Mouse (Mus musculus) CH12.LX (cell line): ENCODE results near the gene Nfix. TPM values are rescaled to one million over a fixed set of nuclear protein-coding genes. Genes with fewer than 3 reads are reported as not detected.

ENCODE experiments used
- DNase-seq: peaks from one replicate; pipeline ENCODE4 v3.0.0-alpha.2; 2013; ENCODE audit errors: extremely low read depth
- H3K27ac ChIP-seq: 2 replicates; pipeline ENCODE4 v1.5.1; 2012; ENCODE audit warnings: low read depth, mild to moderate bottlenecking, control low read depth, moderate library complexity; ENCODE audit not compliant: insufficient read depth
- H3K27me3 ChIP-seq: replicated peaks from 2 replicates; pipeline ENCODE3; 2012; ENCODE audit warnings: inconsistent platforms
- H3K36me3 ChIP-seq, 2 experiments: replicated peaks in 1 of 2; 2 replicates each; pipeline versions ENCODE3 to v1.6.1; 2012; ENCODE audit warnings: inconsistent platforms in 1 of 2, low read length in 1 of 2, mild to moderate bottlenecking in 1 of 2, mixed read lengths in 1 of 2, moderate library complexity in 1 of 2; ENCODE audit not compliant: control insufficient read depth in 1 of 2, insufficient read depth in 1 of 2
- H3K4me1 ChIP-seq, 2 experiments: 2 replicates each; pipeline ENCODE4 v1.6.1; 2012; ENCODE audit warnings: inconsistent platforms in 1 of 2, moderate library complexity in 1 of 2; ENCODE audit not compliant: insufficient read depth in 2 of 2, control insufficient read depth in 1 of 2
- H3K4me2 ChIP-seq: 2 replicates; pipeline ENCODE4 v1.6.1; 2012; ENCODE audit warnings: low read depth, mild to moderate bottlenecking, control low read depth; ENCODE audit not compliant: poor library complexity, insufficient read depth, severe bottlenecking
- H3K4me3 ChIP-seq, 3 experiments: fragments of 150-350 bp in 1 of 3; sonication (generic) in 1 of 3; replicated peaks in 1 of 3; 2 replicates each; pipeline versions ENCODE3 to v1.5.1; 2011 to 2012; ENCODE audit warnings: low read depth in 2 of 3, low read length in 2 of 3, mild to moderate bottlenecking in 2 of 3, moderate library complexity in 2 of 3, control low read depth in 1 of 3, improper control_type of control experiment in 1 of 3, inconsistent platforms in 1 of 3, mixed read lengths in 1 of 3; ENCODE audit not compliant: poor library complexity in 1 of 3
- H3K79me2 ChIP-seq: replicated peaks from 2 replicates; pipeline ENCODE4 v1.6.1; 2012; ENCODE audit warnings: mild to moderate bottlenecking, moderate library complexity; ENCODE audit not compliant: control insufficient read depth, poor library complexity, insufficient read depth, severe bottlenecking; ENCODE audit errors: extremely low read depth
- H3K9ac ChIP-seq: 2 replicates; pipeline ENCODE4 v1.6.1; 2012; ENCODE audit warnings: low read depth, mild to moderate bottlenecking, control low read depth, moderate library complexity; ENCODE audit not compliant: insufficient read depth
- H3K9me3 ChIP-seq: replicated peaks from 2 replicates; pipeline ENCODE3; 2012; ENCODE audit warnings: low read length, inconsistent platforms, mixed read lengths
- CHD2 ChIP-seq: IDR thresholded peaks from 2 replicates; pipeline ENCODE4 v1.6.1; 2011; ENCODE audit warnings: low read length, improper control_type of control experiment
- E2F4 ChIP-seq: IDR thresholded peaks from 2 replicates; pipeline ENCODE4 v1.6.1; 2011; ENCODE audit warnings: low read depth, low read length, improper control_type of control experiment; ENCODE audit not compliant: insufficient replicate concordance
- ELF1 ChIP-seq: IDR thresholded peaks from 2 replicates; pipeline ENCODE4 v1.6.1; 2014; ENCODE audit warnings: low read depth, mild to moderate bottlenecking, inconsistent platforms, low read length, improper control_type of control experiment
- ETS1 ChIP-seq: conservative IDR thresholded peaks from 2 replicates; pipeline ENCODE4 v1.6.1; 2012; ENCODE audit warnings: low read depth, mild to moderate bottlenecking, inconsistent platforms, low read length, improper control_type of control experiment, moderate library complexity
- GABPA ChIP-seq: IDR thresholded peaks from 2 replicates; pipeline ENCODE4 v1.6.1; 2012; ENCODE audit warnings: low read depth, low read length, improper control_type of control experiment, inconsistent platforms; ENCODE audit not compliant: insufficient replicate concordance
- HCFC1 ChIP-seq: IDR thresholded peaks from 2 replicates; pipeline ENCODE4 v1.6.1; 2012; ENCODE audit warnings: low read depth, mild to moderate bottlenecking, inconsistent platforms, low read length, improper control_type of control experiment
- IRF4 ChIP-seq: IDR thresholded peaks from 2 replicates; pipeline ENCODE4 v1.6.1; 2014; ENCODE audit warnings: low read depth, mild to moderate bottlenecking, inconsistent platforms, low read length, improper control_type of control experiment
- JUN ChIP-seq: IDR thresholded peaks from 2 replicates; pipeline ENCODE4 v1.6.1; 2011; ENCODE audit warnings: low read depth, mild to moderate bottlenecking, low read length, improper control_type of control experiment, moderate library complexity; ENCODE audit not compliant: insufficient read depth
- JUND ChIP-seq: conservative IDR thresholded peaks from 2 replicates; pipeline ENCODE4 v1.6.1; 2011; ENCODE audit warnings: low read depth, low read length, improper control_type of control experiment
- KAT2A ChIP-seq: IDR thresholded peaks from 2 replicates; pipeline ENCODE4 v1.6.1; 2012; ENCODE audit warnings: low read length, improper control_type of control experiment, inconsistent platforms; ENCODE audit not compliant: insufficient replicate concordance
- MAFK ChIP-seq: IDR thresholded peaks from 2 replicates; pipeline ENCODE4 v1.6.1; 2011; ENCODE audit warnings: low read length, improper control_type of control experiment; ENCODE audit not compliant: insufficient replicate concordance
- MAX ChIP-seq: IDR thresholded peaks from 2 replicates; pipeline ENCODE4 v1.6.1; 2011; ENCODE audit warnings: low read length, improper control_type of control experiment
- MAZ ChIP-seq: IDR thresholded peaks from 2 replicates; pipeline ENCODE4 v1.6.1; 2012; ENCODE audit warnings: low read depth, mild to moderate bottlenecking, inconsistent platforms, low read length, improper control_type of control experiment, moderate library complexity
- MEF2A ChIP-seq: IDR thresholded peaks from 2 replicates; pipeline ENCODE4 v1.6.1; 2014; ENCODE audit warnings: low read depth, mild to moderate bottlenecking, inconsistent platforms, low read length, improper control_type of control experiment, borderline replicate concordance
- MXI1 ChIP-seq: IDR thresholded peaks from 2 replicates; pipeline ENCODE4 v1.6.1; 2011; ENCODE audit warnings: mild to moderate bottlenecking, low read depth, low read length, improper control_type of control experiment
- NELFE ChIP-seq: IDR thresholded peaks from 2 replicates; pipeline ENCODE4 v1.6.1; 2011; ENCODE audit warnings: low read depth, low read length, improper control_type of control experiment
- NRF1 ChIP-seq: IDR thresholded peaks from 2 replicates; pipeline ENCODE4 v1.6.1; 2014; ENCODE audit warnings: low read depth, mild to moderate bottlenecking, inconsistent platforms, low read length, improper control_type of control experiment, moderate library complexity
- POLR2A ChIP-seq: IDR thresholded peaks from 2 replicates; pipeline ENCODE4 v1.6.1; 2011; ENCODE audit warnings: low read depth, mild to moderate bottlenecking, improper control_type of control experiment, low read length
- RCOR1 ChIP-seq: conservative IDR thresholded peaks from 2 replicates; pipeline ENCODE4 v1.6.1; 2012; ENCODE audit warnings: low read depth, mild to moderate bottlenecking, inconsistent platforms, low read length, improper control_type of control experiment
- SIN3A ChIP-seq: IDR thresholded peaks from 2 replicates; pipeline ENCODE4 v1.6.1; 2012; ENCODE audit warnings: low read length, improper control_type of control experiment, inconsistent platforms
- SMC3 ChIP-seq: IDR thresholded peaks from 2 replicates; pipeline ENCODE4 v1.6.1; 2011; ENCODE audit warnings: low read depth, low read length, improper control_type of control experiment
- TBP ChIP-seq: conservative IDR thresholded peaks from 2 replicates; pipeline ENCODE4 v1.6.1; 2011; ENCODE audit warnings: low read depth, low read length, improper control_type of control experiment
- TCF12 ChIP-seq: IDR thresholded peaks from 2 replicates; pipeline ENCODE4 v1.6.1; 2014; ENCODE audit warnings: low read depth, mild to moderate bottlenecking, inconsistent platforms, low read length, improper control_type of control experiment
- UBTF ChIP-seq: IDR thresholded peaks from 2 replicates; pipeline ENCODE4 v1.6.1; 2012; ENCODE audit warnings: low read depth, mild to moderate bottlenecking, inconsistent platforms, low read length, improper control_type of control experiment, moderate library complexity
- USF1 ChIP-seq: IDR thresholded peaks from 2 replicates; pipeline ENCODE4 v1.6.1; 2014; ENCODE audit warnings: low read depth, mild to moderate bottlenecking, inconsistent platforms, low read length, improper control_type of control experiment
- USF2 ChIP-seq: conservative IDR thresholded peaks from 2 replicates; pipeline ENCODE4 v1.6.1; 2011; ENCODE audit warnings: low read depth, low read length, improper control_type of control experiment
- ZC3H11A ChIP-seq: IDR thresholded peaks from 2 replicates; pipeline ENCODE4 v1.6.1; 2012; ENCODE audit warnings: low read depth, mild to moderate bottlenecking, inconsistent platforms, low read length, improper control_type of control experiment
- ZKSCAN1 ChIP-seq: IDR thresholded peaks from 2 replicates; pipeline ENCODE4 v1.6.1; 2012; ENCODE audit warnings: low read depth, inconsistent platforms, low read length, improper control_type of control experiment, borderline replicate concordance
- ZMIZ1 ChIP-seq: IDR thresholded peaks from 2 replicates; pipeline ENCODE4 v1.6.1; 2012; ENCODE audit warnings: low read depth, mild to moderate bottlenecking, inconsistent platforms, low read length, improper control_type of control experiment
- dilution Hi-C: fragments of 300-500 bp; cut with MboI; formaldehyde crosslinking; loops from 2 replicates; pipeline ENCODE4 v1.14.3; 2020; ENCODE audit warnings: low sequenced_read_pairs; ENCODE audit not compliant: extremely low pct_unique_long_range_greater_than_20kb, extremely low pct_ligation_motif_present
- in situ Hi-C: fragments of 300-500 bp; cut with MboI; formaldehyde crosslinking; loops from 3 replicates; pipeline ENCODE4 v1.14.3; 2019; ENCODE audit warnings: low sequenced_read_pairs, low pct_ligation_motif_present, low pct_unique_long_range_greater_than_20kb, mixed read lengths
- polyA plus RNA-seq: library from polyadenylated mRNA; unstranded; fragments of >175 nt; gene quantifications from 2 replicates; pipeline ENCODE4 v1.2.1, GENCODE M21; 2012; ENCODE audit warnings: low read depth; ENCODE audit not compliant: insufficient read length
- total RNA-seq, 2 experiments: library from RNA; depleted of rRNA; stranded (reverse); fragments of 300-350 nt in 1 of 2; fragments of >200 nt in 1 of 2; gene quantifications; 2 replicates each; pipeline ENCODE4 v1.2.3; 2012 to 2014

Nfix gene
- total and polyA plus RNA-seq, 3 experiments: 0.09 to 10.5 (median 1.1) TPM

GRCm38 (mm10) chr8:84689091-84689915 is 110.8 kb downstream of the Nfix start (continued):
- TF ChIP-seq JUN: no peak
- peak; percentile 81 for TF ChIP-seq MAX
- no peak; the same call in 1 of the 2 replicates for TF ChIP-seq GABPA
- TF ChIP-seq NRF1: peak; percentile 67
- no peak for TF ChIP-seq MAZ
- TF ChIP-seq ZC3H11A: no peak
- no peak for TF ChIP-seq ZKSCAN1

GRCm38 (mm10) chr8:84687705-84688100 is 112.4 kb downstream of the Nfix start, which contains the start of gene Nacc1:
Nacc1 (minus strand) TSS chr8:84687862.
- Histone ChIP-seq H3K9ac (peak within 1 kb of the TSS; percentile 98), H3K4me2 (peak within 1 kb of the TSS; percentile 93), H3K27me3 (no peaks in the 10 kb centered on the region), H3K9me3 (no peaks in the 10 kb centered on the region), H3K4me3 (peak within 1 kb of the TSS; percentile 80 to 98 (median 96)), H3K79me2 (peaks cover 65% of the 10 kb centered on the region), H3K36me3 (peaks cover 14 to 45% of the 10 kb centered on the region in 2 experiments), H3K4me1 (peaks cover 15 to 47% of the 10 kb centered on the region in 2 experiments), H3K27ac (peak within 1 kb of the TSS; percentile 60; the same call in 1 of the 2 replicates)
- in situ Hi-C loops: no loop called here
- dilution Hi-C loops: no loop called here
- TF ChIP-seq SMC3 (no peak), MAZ (no peak), NRF1 (peak; percentile 53), ZMIZ1 (no peak), POLR2A (peak; percentile 65), UBTF (peak; percentile 34; the same call in 1 of the 2 replicates), E2F4 (no peak), KAT2A (peak; percentile 58; the same call in 1 of the 2 replicates), JUND (no peak), MAFK (no peak), IRF4 (peak; percentile 50; the same call in 1 of the 2 replicates), TBP (peak; percentile 69; the same call in 1 of the 2 replicates), ETS1 (no peak), USF1 (peak; percentile 15; the same call in 1 of the 2 replicates), ELF1 (peak; percentile 77), HCFC1 (peak; percentile 85), SIN3A (peak; percentile 92), MEF2A (peak; percentile 66; the same call in 1 of the 2 replicates), MAX (peak; percentile 34; the same call in 1 of the 2 replicates), NELFE (0 out of 2 replicates have a peak, but pooled peaks have one; percentile 3), RCOR1 (no peak), USF2 (no peak), CHD2 (no peak), MXI1 (peak; percentile 86), TCF12 (peak; percentile 87)
- DNase-seq: peak; percentile 86
